ENCODE assay signal across 10 mouse cellular contexts in genomic region chr17:30280323-30281118, GRCm38 (mm10).
DNase-seq lines count a peak whose midpoint lies in the region; ATAC-seq and TF ChIP-seq lines count a peak whose summit lies in the region.
"Had no signal": no experiment of that assay in that cellular context is flagged by ENCODE, and none has a peak within 500 bp of the region (broad histone marks: within the 10 kb centered on the region; RNA-seq: fewer than 3 reads in every experiment).

No protein-coding gene starts in this region.

- peaks cover 58% of the 10 kb centered on the region for H3K27me3 ChIP-seq in forebrain, embryonic 10.5 days (ENCODE audit: poor library complexity, severe bottlenecking)
- H3K27me3 ChIP-seq in forebrain, embryonic 15.5 days: no peaks in the 10 kb centered on the region
- H3K27me3 ChIP-seq in stomach, postnatal 0 days (ENCODE audit: control insufficient read depth, insufficient read depth, low read length): no peaks in the 10 kb centered on the region

- intact Hi-C loops in left cerebral cortex, postnatal 36 days (cut with DNase I): no loop called here

- H3K4me2 ChIP-seq in forebrain, embryonic 15.5 days (replicated peaks): no peak overlapping the region
- H3K4me2 ChIP-seq in stomach, postnatal 0 days (replicated peaks; ENCODE audit: low read depth): no peak overlapping the region

- no peak overlapping the region for H3K9ac ChIP-seq in forebrain, embryonic 15.5 days (replicated peaks)
- no peak overlapping the region for H3K9ac ChIP-seq in stomach, postnatal 0 days (ENCODE audit: low read length)

- TF ChIP-seq CTCF in stomach, postnatal 0 days (IDR thresholded peaks at IDR 0.05; ENCODE audit: low read depth): no peak

- 35% methylated on average over 7 of the region's 7 CpGs for WGBS in forebrain, embryonic 10.5 days
- 34% methylated on average over 7 of the region's 7 CpGs for WGBS in forebrain, embryonic 15.5 days
- WGBS in stomach, postnatal 0 days: 63% methylated on average over 7 of the region's 7 CpGs

- ATAC-seq in forebrain, embryonic 15.5 days (replicated peaks): no peak
- peak; percentile 76 for ATAC-seq in stomach, postnatal 0 days (ENCODE audit: low FRiP score, low TSS enrichment)
- no peak for ATAC-seq in frontal cortex, adult (ENCODE audit: low TSS enrichment)

- H3K4me3 ChIP-seq in forebrain, embryonic 10.5 days: no peak overlapping the region
- no peak overlapping the region for H3K4me3 ChIP-seq in forebrain, embryonic 15.5 days
- H3K4me3 ChIP-seq in stomach, postnatal 0 days (ENCODE audit: low read depth, low read length): no peak overlapping the region
- H3K4me3 ChIP-seq: left cerebral cortex, adult 2 months had no signal

- H3K9me3 ChIP-seq in forebrain, embryonic 10.5 days: 0 out of 2 replicates have a peak, but pooled peaks cover 3% of the 10 kb centered on the region
- H3K9me3 ChIP-seq in forebrain, embryonic 15.5 days: no peaks in the 10 kb centered on the region
- H3K9me3 ChIP-seq in stomach, postnatal 0 days (ENCODE audit: control insufficient read depth, low read length): no peaks in the 10 kb centered on the region

- peak; percentile 51 for DNase-seq in forebrain, embryonic 10.5 days (ENCODE audit: extremely low spot score, low spot score)
- peak; percentile 15 to 52 for DNase-seq in spleen, postnatal 10 days (ENCODE audit: low spot score in 2 of 2)
- no peak for DNase-seq in spleen, adult 12 weeks (ENCODE audit: low spot score)
- peak; percentile 55 to 70 for DNase-seq in kidney, postnatal 36 days
- peak; percentile 57 for DNase-seq in stomach, postnatal 0 days (ENCODE audit: low spot score)
- DNase-seq in left cerebral cortex, postnatal 36 days (ENCODE audit: low spot score in 2 of 2): no peak
- DNase-seq: gastrocnemius, postnatal 10 days had no signal

- H3K27ac ChIP-seq in forebrain, embryonic 10.5 days: peak overlapping the region; percentile 79
- H3K27ac ChIP-seq in forebrain, embryonic 15.5 days (replicated peaks): no peak overlapping the region
- no peak overlapping the region for H3K27ac ChIP-seq in stomach, postnatal 0 days (replicated peaks)
- H3K27ac ChIP-seq: left cerebral cortex, adult 2 months had no signal

- H3K4me1 ChIP-seq in forebrain, embryonic 10.5 days: peaks cover 47% of the 10 kb centered on the region
- peaks cover 28% of the 10 kb centered on the region for H3K4me1 ChIP-seq in forebrain, embryonic 15.5 days
- H3K4me1 ChIP-seq in stomach, postnatal 0 days (replicated peaks; ENCODE audit: control insufficient read depth, insufficient read depth): 0 out of 2 replicates have a peak, but pooled peaks cover 4% of the 10 kb centered on the region

- TF ChIP-seq EP300 in stomach, postnatal 0 days (optimal IDR thresholded peaks at IDR 0.05): no peak

- no peaks in the 10 kb centered on the region for H3K36me3 ChIP-seq in forebrain, embryonic 10.5 days (replicated peaks)
- H3K36me3 ChIP-seq in forebrain, embryonic 15.5 days: no peaks in the 10 kb centered on the region
- no peaks in the 10 kb centered on the region for H3K36me3 ChIP-seq in stomach, postnatal 0 days (ENCODE audit: control insufficient read depth, insufficient read depth, low read length)

Comparison
In these comparisons a context has a peak if more than half of its experiments do, and no peak if none do; other contexts are left out.
1. DNase-seq: peak in forebrain, embryonic 10.5 days (single experiment), spleen, postnatal 10 days (2 of 2), kidney, postnatal 36 days (2 of 2) and stomach, postnatal 0 days (single experiment); none in spleen, adult 12 weeks (single experiment) and left cerebral cortex, postnatal 36 days (0 of 2).